Mouse (Mus musculus) heart, adult 2 months (tissue): Measurements from ENCODE around the gene Gm21083.
"Not testable (repeated sequence)": the region's sequence is repeated elsewhere in the genome, so short reads cannot be mapped to it uniquely, and the experiment has no call there.

Source experiments
- CTCF ChIP-seq: fragments of 200-600 bp; IDR thresholded peaks from 2 replicates; pipeline ENCODE4 v1.8.1; 2022; ENCODE audit warnings: antibody characterized with exemption, mild to moderate bottlenecking, moderate library complexity
- EP300 ChIP-seq: fragments of 200-500 bp; IDR thresholded peaks from 2 replicates; pipeline ENCODE4 v1.6.1; 2011; ENCODE audit warnings: low read depth, low read length, control low read depth; ENCODE audit not compliant: insufficient read depth
- POLR2A ChIP-seq: fragments of 200-500 bp; IDR thresholded peaks from 2 replicates; pipeline ENCODE4 v1.6.1; 2011; ENCODE audit warnings: mild to moderate bottlenecking, low read depth, low read length, control low read depth; ENCODE audit not compliant: insufficient read depth

GRCm38 (mm10) chr5:15628136-15628535, 51.0 kb downstream of the Gm21083 start:
- 0 out of 2 replicates have a peak, but pooled peaks have one; percentile 12 for TF ChIP-seq CTCF
- not testable (repeated sequence) for TF ChIP-seq EP300, POLR2A
